Mouse (Mus musculus) myocyte (in vitro differentiated cells): ENCODE data around the gene Ccdc92.

Source experiments
- CEBPB ChIP-seq: IDR thresholded peaks from 2 replicates; pipeline ENCODE4 v1.6.1; 2011; ENCODE audit warnings: mild to moderate bottlenecking, moderate library complexity; ENCODE audit not compliant: poor library complexity, insufficient read depth, severe bottlenecking
- E2F4 ChIP-seq: IDR thresholded peaks from one replicate; pipeline ENCODE4 v1.6.1; 2011; ENCODE audit warnings: mild to moderate bottlenecking, control low read depth, moderate library complexity; ENCODE audit not compliant: insufficient read depth
- MAX ChIP-seq: IDR thresholded peaks from one replicate; pipeline ENCODE4 v1.6.1; 2011; ENCODE audit warnings: low read depth, mild to moderate bottlenecking, control low read depth
- MYOG ChIP-seq, 3 experiments: IDR thresholded peaks; one replicate each; pipeline ENCODE4 v1.6.1; 2011; ENCODE audit warnings: control low read depth in 2 of 3, low read depth in 2 of 3, mild to moderate bottlenecking in 2 of 3; ENCODE audit not compliant: insufficient read length in 2 of 3, control insufficient read depth in 1 of 3, insufficient read depth in 1 of 3
- POLR2A ChIP-seq: IDR thresholded peaks from one replicate; pipeline ENCODE4 v1.6.1; 2011; ENCODE audit warnings: low read depth, mild to moderate bottlenecking, control low read depth, moderate library complexity; ENCODE audit not compliant: insufficient read length
- POLR2AphosphoS2 ChIP-seq: IDR thresholded peaks from one replicate; pipeline ENCODE4 v1.6.1; 2011; ENCODE audit warnings: low read depth, control low read depth; ENCODE audit not compliant: insufficient read length
- REST ChIP-seq: IDR thresholded peaks from one replicate; pipeline ENCODE4 v1.6.1; 2011; ENCODE audit warnings: mild to moderate bottlenecking, control low read depth, moderate library complexity; ENCODE audit not compliant: insufficient read depth, insufficient read length
- TCF12 ChIP-seq: IDR thresholded peaks from one replicate; pipeline ENCODE4 v1.6.1; 2011; ENCODE audit warnings: mild to moderate bottlenecking, control low read depth; ENCODE audit not compliant: poor library complexity, insufficient read depth, severe bottlenecking
- USF1 ChIP-seq: IDR thresholded peaks from one replicate; pipeline ENCODE4 v1.6.1; 2011; ENCODE audit warnings: low read depth, mild to moderate bottlenecking, control low read depth, moderate library complexity

- TF ChIP-seq POLR2A: no peak
- no peak for TF ChIP-seq E2F4
- no peak for TF ChIP-seq MAX
- TF ChIP-seq USF1: no peak
- no peak for TF ChIP-seq REST
- no peak for TF ChIP-seq CEBPB
- no peak for TF ChIP-seq MYOG (IDR thresholded peaks at IDR 0.05; ENCODE audit: control insufficient read depth in 1 of 3, insufficient read depth in 1 of 3, insufficient read length in 2 of 3, low read depth in 2 of 3)
- TF ChIP-seq TCF12: no peak
- TF ChIP-seq POLR2AphosphoS2: no peak
Measured at GRCm38 (mm10) chr5:124822128-124822894, 39.9 kb downstream of the Ccdc92 start.
